Mouse (Mus musculus) midbrain, embryonic 12.5 days (tissue): ENCODE measurements around the gene Mfsd4b5. TPM values are rescaled to one million over a fixed set of nuclear protein-coding genes. Genes with fewer than 3 reads are reported as not detected.

Experiments used
- ATAC-seq: fragments of 200-750 bp; cut with Nextera tagmentation; 2 replicates; pipeline ENCODE4 v1.8.0; 2017; ENCODE audit warnings: low read depth, moderate TSS enrichment, moderate library complexity; ENCODE audit not compliant: low FRiP score
- H3K27ac ChIP-seq: fragments of 300-500 bp; sonication (generic); replicated peaks from 2 replicates; pipeline ENCODE4 v1.5.1; 2016; ENCODE audit warnings: mild to moderate bottlenecking
- H3K27me3 ChIP-seq: fragments of 300-500 bp; sonication (generic); 2 replicates; pipeline ENCODE4 v1.6.1; 2016; ENCODE audit warnings: mild to moderate bottlenecking
- H3K36me3 ChIP-seq: fragments of 300-500 bp; sonication (generic); 2 replicates; pipeline ENCODE4 v1.6.1; 2016
- H3K4me1 ChIP-seq: fragments of 300-500 bp; sonication (generic); 2 replicates; pipeline ENCODE4 v1.6.1; 2016
- H3K4me2 ChIP-seq: fragments of 300-500 bp; sonication (generic); replicated peaks from 2 replicates; pipeline ENCODE4 v1.6.1; 2016; ENCODE audit warnings: mild to moderate bottlenecking, moderate library complexity
- H3K4me3 ChIP-seq: fragments of 300-500 bp; sonication (generic); 2 replicates; pipeline ENCODE4 v1.5.1; 2016; ENCODE audit warnings: mild to moderate bottlenecking
- H3K9ac ChIP-seq: fragments of 300-500 bp; sonication (generic); replicated peaks from 2 replicates; pipeline ENCODE4 v1.6.1; 2016; ENCODE audit warnings: mild to moderate bottlenecking, moderate library complexity
- H3K9me3 ChIP-seq: fragments of 300-500 bp; sonication (generic); 2 replicates; pipeline ENCODE4 v1.6.1; 2016; ENCODE audit warnings: mild to moderate bottlenecking
- WGBS: fragments of 180-500 bp; shearing (Covaris S2); methylation state at CpG from one replicate; pipeline ENCODE4 v1.1.7; 2016; 5-methylcytosine and 5-hydroxymethylcytosine counted together
- polyA plus RNA-seq: library from polyadenylated mRNA; unstranded; fragments of >200 nt; fragmentation: Nextera tagmentation; extraction: Ambion mirVana; gene quantifications from 2 replicates; pipeline ENCODE4 v1.2.1, GENCODE M21; 2016

Gene Mfsd4b5
- polyA plus RNA-seq: 0.09 TPM in 1 of 2 replicates, not detected in the other

DNA sequence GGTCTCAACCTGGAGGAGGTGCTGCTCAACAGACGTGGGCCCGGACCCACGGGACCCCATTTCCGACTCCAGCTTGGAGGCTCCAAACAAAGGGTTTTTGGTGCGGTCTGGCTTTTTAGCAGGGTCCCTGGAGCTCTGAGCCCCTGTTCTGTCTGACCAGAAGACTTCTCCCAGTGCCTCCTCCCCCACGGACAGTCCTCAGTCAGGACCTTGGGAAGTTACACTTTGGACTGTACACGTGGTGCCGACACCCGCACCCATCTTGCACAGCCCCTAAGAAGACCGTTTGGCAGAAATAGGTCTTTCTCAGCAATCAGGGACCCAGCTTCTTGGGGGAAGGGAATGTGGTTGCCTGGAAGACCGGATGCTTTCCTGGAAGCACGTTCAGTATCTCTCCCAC lies at the start of gene Mfsd4b5:
TSS of gene Mfsd4b5 (minus strand) at position 181 of the 400 bp plus-strand sequence.
- 93% methylated on average over 12 of the region's 12 CpGs for WGBS

DNA sequence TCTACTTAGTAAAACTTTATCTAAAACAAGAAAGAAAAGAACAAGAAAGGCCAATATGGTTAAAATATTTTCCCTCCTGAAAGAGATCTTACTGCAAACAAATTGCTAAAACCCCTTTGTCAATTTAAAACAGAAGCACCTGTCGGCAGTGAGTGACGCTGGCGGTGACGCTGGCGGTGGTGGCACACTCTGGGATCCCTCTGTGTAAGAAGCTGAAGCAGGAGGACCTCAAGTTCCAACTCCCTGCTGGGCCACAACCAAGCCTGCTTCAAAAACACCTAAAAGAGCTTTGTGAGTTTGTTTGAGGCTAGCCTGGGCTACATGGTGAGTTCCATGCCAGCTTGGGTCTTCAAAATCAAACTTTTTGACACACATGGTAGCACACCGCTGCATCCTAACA lies 48.5 kb upstream of the Mfsd4b5 start:
- no peak for ATAC-seq
- Histone ChIP-seq H3K9ac (no peak overlapping the region), H3K9me3 (no peaks in the 10 kb centered on the region), H3K4me1 (no peaks in the 10 kb centered on the region), H3K4me2 (no peak overlapping the region), H3K27ac (no peak overlapping the region), H3K4me3 (no peak overlapping the region), H3K27me3 (no peaks in the 10 kb centered on the region), H3K36me3 (no peaks in the 10 kb centered on the region)
- WGBS: 97% methylated on average over 6 of the region's 6 CpGs

More for the DNA sequence above, at the start of gene Mfsd4b5:
- Histone ChIP-seq H3K9me3 (no peaks in the 10 kb centered on the region), H3K4me1 (no peaks in the 10 kb centered on the region), H3K27ac (no peak within 1 kb of the TSS), H3K4me3 (no peak within 1 kb of the TSS), H3K36me3 (no peaks in the 10 kb centered on the region), H3K4me2 (no peak within 1 kb of the TSS), H3K9ac (no peak within 1 kb of the TSS), H3K27me3 (no peaks in the 10 kb centered on the region)
- no peak for ATAC-seq

DNA sequence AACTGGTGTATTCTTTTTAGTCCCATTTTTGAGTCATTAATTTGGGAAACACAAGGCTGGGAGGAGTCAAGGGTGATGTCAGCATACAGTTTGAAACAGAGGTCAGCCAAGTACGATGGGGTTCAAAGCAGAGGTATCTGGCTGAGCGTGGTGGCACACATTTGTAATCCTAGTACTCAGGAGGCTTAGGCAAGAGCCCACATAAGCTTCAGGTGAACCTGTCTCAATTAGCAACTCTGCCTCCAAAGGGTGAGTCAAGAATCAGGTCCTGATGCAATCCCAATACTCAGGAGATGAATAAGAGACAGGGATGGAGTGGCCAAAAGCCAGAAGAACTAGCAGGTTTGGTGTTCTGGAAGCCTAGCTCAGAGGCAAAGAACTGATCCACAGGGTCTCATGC lies 46.5 kb upstream of the Mfsd4b5 start:
- Histone ChIP-seq H3K36me3 (no peaks in the 10 kb centered on the region), H3K27me3 (no peaks in the 10 kb centered on the region), H3K9me3 (no peaks in the 10 kb centered on the region), H3K9ac (no peak overlapping the region), H3K4me1 (no peaks in the 10 kb centered on the region), H3K27ac (no peak overlapping the region), H3K4me2 (no peak overlapping the region), H3K4me3 (no peak overlapping the region)
- WGBS: 83% methylated on average over 2 of the region's 2 CpGs
- ATAC-seq: no peak

DNA sequence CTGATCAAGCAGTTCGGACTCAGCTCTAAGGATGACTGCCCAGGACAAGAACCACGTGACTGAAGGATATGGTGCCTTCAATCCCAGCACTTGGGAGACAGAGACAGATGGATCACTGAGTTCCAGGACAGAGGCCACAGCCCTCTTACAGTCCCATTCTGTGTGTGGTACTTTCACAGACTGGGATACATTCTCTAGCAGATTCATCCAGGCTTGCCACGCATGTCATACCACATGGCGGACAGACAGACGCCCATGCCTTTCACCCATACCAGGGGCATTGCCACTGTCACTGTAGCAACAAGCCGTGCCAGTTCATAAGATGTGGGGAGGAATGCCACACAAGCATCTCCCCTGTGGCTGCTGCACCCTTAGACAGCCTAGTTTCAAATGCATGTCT lies 44.3 kb upstream of the Mfsd4b5 start:
- Histone ChIP-seq H3K9me3 (0 out of 2 replicates have a peak, but pooled peaks cover 6% of the 10 kb centered on the region), H3K9ac (no peak overlapping the region), H3K4me1 (no peaks in the 10 kb centered on the region), H3K4me2 (no peak overlapping the region), H3K27me3 (no peaks in the 10 kb centered on the region), H3K4me3 (no peak overlapping the region), H3K36me3 (no peaks in the 10 kb centered on the region), H3K27ac (no peak overlapping the region)
- ATAC-seq: no peak
- WGBS: 93% methylated on average over 6 of the region's 6 CpGs

DNA sequence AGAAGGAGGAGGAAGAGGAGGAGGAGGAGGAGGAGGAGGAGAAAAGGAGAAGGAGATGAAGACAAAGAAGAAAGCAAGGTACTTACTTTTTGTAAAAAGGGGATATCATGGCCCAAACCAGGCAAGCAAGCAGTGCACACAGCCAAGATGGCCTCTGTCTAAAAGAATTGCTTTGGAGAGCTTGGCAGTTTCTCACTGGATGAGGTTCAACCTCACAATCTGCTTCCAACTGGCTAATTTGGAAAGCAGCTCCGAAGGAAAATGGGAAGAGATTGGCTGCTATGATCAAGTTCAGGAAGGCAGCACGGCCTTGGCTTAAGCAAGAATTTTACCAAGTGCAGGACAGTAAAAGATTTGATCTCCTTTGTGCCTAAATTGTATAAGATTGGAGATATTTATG lies 43.2 kb upstream of the Mfsd4b5 start:
- H3K36me3 ChIP-seq: no peaks in the 10 kb centered on the region
- H3K27me3 ChIP-seq: no peaks in the 10 kb centered on the region
- H3K9me3 ChIP-seq: 0 out of 2 replicates have a peak, but pooled peaks cover 6% of the 10 kb centered on the region
- H3K27ac ChIP-seq: no peak overlapping the region
- ATAC-seq: no peak
- H3K4me1 ChIP-seq: peaks cover 5% of the 10 kb centered on the region
- H3K4me3 ChIP-seq: no peak overlapping the region
- no peak overlapping the region for H3K4me2 ChIP-seq
- no peak overlapping the region for H3K9ac ChIP-seq
- 91% methylated on average over 2 of the region's 2 CpGs for WGBS

DNA sequence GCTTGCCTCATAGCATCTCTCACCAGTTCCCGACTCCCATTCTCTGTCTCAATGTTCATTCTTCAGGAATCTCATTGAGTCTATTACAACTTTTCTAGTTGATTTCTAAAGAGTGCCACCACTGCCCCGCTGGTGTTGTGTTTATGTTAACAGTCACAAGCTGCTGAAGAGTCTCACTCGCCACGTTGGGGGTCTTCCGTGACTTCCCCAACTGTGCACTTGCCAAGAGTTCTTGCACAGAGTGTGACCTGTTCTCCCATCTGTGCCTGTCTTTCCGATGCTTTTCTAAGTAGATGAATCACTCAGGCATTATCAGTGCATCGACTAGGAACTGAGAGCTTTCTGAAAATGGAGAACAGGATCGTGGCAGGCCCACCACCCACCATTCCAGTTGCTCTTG lies 41.6 kb upstream of the Mfsd4b5 start:
- Histone ChIP-seq H3K9ac (no peak overlapping the region), H3K4me3 (no peak overlapping the region), H3K36me3 (no peaks in the 10 kb centered on the region), H3K27me3 (peaks cover 7% of the 10 kb centered on the region), H3K4me2 (no peak overlapping the region), H3K4me1 (peaks cover 11% of the 10 kb centered on the region), H3K9me3 (0 out of 2 replicates have a peak, but pooled peaks cover 6% of the 10 kb centered on the region), H3K27ac (no peak overlapping the region)
- no peak for ATAC-seq
- 89% methylated on average over 8 of the region's 8 CpGs for WGBS

DNA sequence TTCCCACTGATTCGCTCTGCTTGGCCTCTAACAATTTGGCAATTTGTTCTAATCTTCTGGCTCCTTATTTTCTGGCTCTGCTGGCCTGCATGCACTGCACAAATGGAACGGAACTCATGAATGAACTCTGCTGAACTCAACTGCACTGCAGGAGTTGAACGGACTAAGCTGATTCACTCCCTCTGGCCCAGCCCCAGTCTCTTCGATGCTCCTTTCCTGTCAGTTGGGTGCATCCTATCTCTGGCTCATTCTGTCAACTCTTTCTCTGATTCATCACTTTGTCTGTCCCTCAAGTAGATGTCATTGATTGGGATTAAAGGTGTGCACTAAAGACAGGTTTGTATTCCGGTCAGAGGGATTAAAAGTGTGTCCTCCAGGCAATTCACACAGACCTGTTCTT lies 40.1 kb upstream of the Mfsd4b5 start:
- H3K27me3 ChIP-seq: peaks cover 8% of the 10 kb centered on the region
- H3K27ac ChIP-seq: no peak overlapping the region
- H3K4me3 ChIP-seq: no peak overlapping the region
- no peak overlapping the region for H3K4me2 ChIP-seq
- no peak for ATAC-seq
- H3K36me3 ChIP-seq: no peaks in the 10 kb centered on the region
- H3K9ac ChIP-seq: no peak overlapping the region
- 93% methylated on average over 5 of the region's 5 CpGs for WGBS
- H3K4me1 ChIP-seq: peaks cover 11% of the 10 kb centered on the region
- H3K9me3 ChIP-seq: 0 out of 2 replicates have a peak, but pooled peaks cover 6% of the 10 kb centered on the region

DNA sequence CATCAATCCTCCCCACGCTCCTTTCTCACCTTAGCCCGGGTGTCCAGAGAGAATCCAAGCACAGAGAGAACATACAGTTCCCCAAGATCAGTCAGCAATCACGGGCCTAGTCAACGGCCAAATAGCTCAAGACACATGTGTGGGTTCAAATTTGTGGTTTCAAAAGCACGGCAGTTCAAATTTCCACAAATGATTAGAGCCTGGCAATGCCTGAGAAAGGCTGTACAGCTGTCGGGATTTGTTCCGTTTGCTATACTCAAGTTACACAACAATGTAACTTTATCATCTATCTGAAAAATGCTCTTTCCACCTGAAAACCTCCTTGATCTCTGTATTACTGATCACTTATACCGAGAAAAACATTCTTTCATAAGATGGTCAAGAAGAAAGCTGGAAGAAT lies 39.1 kb upstream of the Mfsd4b5 start:
- H3K4me2 ChIP-seq: peak overlapping the region; percentile 66
- no peaks in the 10 kb centered on the region for H3K36me3 ChIP-seq
- 0 out of 2 replicates have a peak overlapping the region, but pooled peaks have one; percentile 74 for H3K27ac ChIP-seq
- H3K27me3 ChIP-seq: peaks cover 12% of the 10 kb centered on the region
- peaks cover 13% of the 10 kb centered on the region for H3K4me1 ChIP-seq
- no peak overlapping the region for H3K9ac ChIP-seq
- peak overlapping the region; percentile 56; the same call in 1 of the 2 replicates for H3K4me3 ChIP-seq
- 75% methylated on average over 8 of the region's 8 CpGs for WGBS
- ATAC-seq: no peak
- H3K9me3 ChIP-seq: 0 out of 2 replicates have a peak, but pooled peaks cover 6% of the 10 kb centered on the region

DNA sequence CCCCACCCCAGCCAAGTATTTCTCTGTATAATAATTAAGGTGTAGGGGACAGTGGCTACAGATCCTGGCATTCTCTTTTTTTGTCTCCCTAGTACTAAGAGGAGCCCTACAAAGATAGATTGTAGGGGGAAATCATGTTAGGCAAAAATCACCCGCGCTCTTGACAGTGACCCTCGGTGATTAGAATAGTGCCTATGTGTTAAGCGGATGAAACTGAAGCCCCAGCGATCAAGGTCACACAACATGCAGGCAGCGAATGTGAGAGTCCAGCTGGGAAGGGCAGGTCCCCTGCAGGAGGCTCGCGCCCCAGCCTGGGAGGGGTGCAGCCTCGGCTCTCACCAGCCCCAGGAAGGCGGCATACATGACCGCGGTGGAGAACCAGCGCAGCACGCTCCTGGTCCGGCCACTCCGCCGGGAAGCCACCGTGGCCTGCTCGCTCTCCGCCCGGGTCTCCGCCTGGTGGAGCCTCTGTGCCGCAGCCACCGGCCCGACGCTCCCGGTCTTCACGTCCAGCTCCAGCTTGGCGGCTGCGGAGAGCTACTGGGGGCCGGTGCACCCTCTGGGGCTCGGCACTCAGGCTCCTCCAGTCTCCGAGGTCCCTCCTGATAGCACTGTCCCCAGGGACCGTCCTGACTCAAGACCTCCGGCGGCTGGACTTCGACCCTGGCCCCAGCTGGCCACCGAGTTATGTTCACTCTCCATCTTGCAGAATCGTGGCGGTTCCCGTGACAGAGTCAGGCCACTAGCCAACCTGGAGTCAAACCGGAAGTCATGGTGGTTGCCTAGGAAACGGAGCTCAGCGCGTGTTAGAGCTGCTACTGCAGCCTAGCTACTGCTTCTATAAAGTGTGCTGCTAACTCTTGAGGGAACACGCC lies 38.3 kb upstream of the Mfsd4b5 start, which contains the start of gene Mfsd4b1:
TSS of gene Mfsd4b1 (minus strand) at position 715 of the 875 bp plus-strand sequence.
- H3K36me3 ChIP-seq: no peaks in the 10 kb centered on the region
- peak within 1 kb of the TSS; percentile 74 for H3K27ac ChIP-seq
- ATAC-seq: peak; percentile 96
- peak within 1 kb of the TSS; percentile 56 for H3K4me3 ChIP-seq
- peak within 1 kb of the TSS; percentile 66 for H3K4me2 ChIP-seq
- H3K4me1 ChIP-seq: peaks cover 15% of the 10 kb centered on the region
- H3K27me3 ChIP-seq: peaks cover 12% of the 10 kb centered on the region
- peak within 1 kb of the TSS; percentile 46 for H3K9ac ChIP-seq
- H3K9me3 ChIP-seq: 0 out of 2 replicates have a peak, but pooled peaks cover 6% of the 10 kb centered on the region
- WGBS: under 1% methylated on average over 46 of the region's 46 CpGs

DNA sequence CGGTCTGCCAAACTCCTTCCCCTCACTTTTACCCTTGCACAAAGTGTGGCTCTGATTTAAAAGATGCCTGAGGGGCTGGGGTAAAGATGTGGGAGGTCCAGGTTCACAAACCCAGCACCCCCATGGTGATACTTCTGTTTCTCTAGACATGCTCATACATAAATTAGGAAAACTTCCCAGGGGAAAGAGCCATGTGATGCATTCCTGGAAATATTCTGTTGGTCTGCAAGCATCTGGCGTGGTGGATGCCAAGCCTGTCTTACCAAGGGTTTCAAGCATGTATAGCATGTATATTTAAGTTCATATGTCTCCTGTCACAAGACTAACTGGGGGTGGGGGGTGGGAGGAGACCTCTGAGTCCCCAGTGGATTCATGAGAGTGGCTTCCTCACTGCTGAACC lies 34.0 kb upstream of the Mfsd4b5 start:
- no peak overlapping the region for H3K4me3 ChIP-seq
- H3K9me3 ChIP-seq: no peaks in the 10 kb centered on the region
- no peak for ATAC-seq
- H3K36me3 ChIP-seq: no peaks in the 10 kb centered on the region
- H3K27ac ChIP-seq: no peak overlapping the region
- 59% methylated on average over 2 of the region's 2 CpGs for WGBS
- no peak overlapping the region for H3K9ac ChIP-seq
- H3K4me2 ChIP-seq: no peak overlapping the region
- H3K27me3 ChIP-seq: peaks cover 12% of the 10 kb centered on the region
- H3K4me1 ChIP-seq: peaks cover 13% of the 10 kb centered on the region

DNA sequence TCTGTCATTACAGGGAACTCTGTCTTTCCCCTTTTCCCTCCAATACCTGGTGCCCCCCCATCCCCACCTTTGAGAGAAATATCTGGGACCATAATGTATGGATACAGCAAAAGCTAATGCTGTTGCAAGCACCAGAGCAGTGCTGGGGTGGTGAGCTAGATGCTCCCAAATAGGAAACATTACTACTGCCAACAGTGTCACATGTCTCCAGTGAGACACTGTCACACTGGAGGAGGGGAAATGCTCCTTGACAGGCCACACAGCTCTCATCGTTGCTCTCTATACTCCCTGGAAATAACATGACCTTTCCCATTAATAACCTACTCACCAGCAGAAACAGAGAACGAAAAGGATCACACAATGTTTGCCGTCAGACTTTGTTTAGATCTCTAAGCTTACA lies 33.0 kb upstream of the Mfsd4b5 start:
- Histone ChIP-seq H3K4me3 (no peak overlapping the region), H3K9ac (no peak overlapping the region), H3K36me3 (no peaks in the 10 kb centered on the region), H3K4me2 (no peak overlapping the region), H3K27me3 (peaks cover 12% of the 10 kb centered on the region), H3K4me1 (peaks cover 9% of the 10 kb centered on the region; the same call in 1 of the 2 replicates), H3K27ac (no peak overlapping the region), H3K9me3 (no peaks in the 10 kb centered on the region)
- WGBS: 69% methylated on average over 3 of the region's 3 CpGs
- ATAC-seq: no peak

DNA sequence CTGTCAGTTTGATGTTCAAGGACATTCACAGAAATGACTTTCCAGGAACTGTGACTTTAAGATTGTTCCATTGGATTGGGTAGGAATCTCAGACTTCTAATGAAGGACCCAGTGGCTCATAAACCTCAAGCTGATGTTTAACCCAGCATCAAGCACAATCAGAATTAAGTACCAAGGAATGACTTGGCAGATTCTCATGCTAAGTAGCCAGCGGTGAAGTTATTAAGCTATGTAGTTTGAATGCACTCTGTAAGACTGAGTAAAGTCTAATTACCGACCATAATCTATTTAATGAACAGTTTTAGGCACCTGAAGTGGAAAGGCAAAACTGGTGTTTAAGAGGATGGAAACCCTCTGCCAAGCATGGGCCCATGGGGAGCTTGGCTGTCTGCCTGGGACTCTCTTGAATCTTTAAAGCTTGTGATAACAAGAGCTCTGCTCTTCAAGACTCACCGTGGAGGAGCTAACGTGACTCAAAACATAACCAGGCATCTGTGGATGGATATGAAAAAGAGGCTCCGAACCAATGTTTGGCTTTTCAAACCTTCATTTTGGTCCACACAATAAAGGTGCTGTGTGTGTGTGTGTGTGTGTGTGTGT lies 31.9 kb upstream of the Mfsd4b5 start:
- WGBS: 94% methylated on average over 5 of the region's 5 CpGs
- Histone ChIP-seq H3K36me3 (no peaks in the 10 kb centered on the region), H3K9me3 (no peaks in the 10 kb centered on the region), H3K4me3 (no peak overlapping the region), H3K27ac (no peak overlapping the region), H3K9ac (no peak overlapping the region), H3K4me1 (0 out of 2 replicates have a peak, but pooled peaks cover 4% of the 10 kb centered on the region), H3K27me3 (peaks cover 8% of the 10 kb centered on the region), H3K4me2 (no peak overlapping the region)
- ATAC-seq: no peak
